Mouse (Mus musculus): ENCODE measurements around the gene Olfr1459.

DNA sequence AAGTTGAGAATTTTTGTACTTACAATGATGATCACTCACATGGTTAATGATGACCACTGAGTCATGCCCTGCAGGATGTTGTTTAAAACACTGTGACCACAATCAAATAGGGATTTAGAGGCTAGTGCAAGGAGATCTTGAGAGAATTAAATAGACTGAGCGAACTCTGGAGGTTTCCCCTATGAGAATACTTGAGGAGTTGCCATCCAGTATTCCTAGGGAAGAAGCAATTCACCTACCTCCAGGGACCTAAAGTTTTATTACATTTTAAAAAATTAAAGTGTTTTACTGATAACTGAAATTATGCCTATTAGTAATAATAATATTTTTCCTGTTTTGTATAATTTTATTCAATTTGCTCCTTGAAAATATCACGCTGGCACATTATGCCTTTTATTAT is 51.6 kb downstream of the Olfr1459 start, which contains the start of gene Olfr1457:
- TF ChIP-seq CTCF (IDR thresholded peaks at IDR 0.05; ENCODE audit: low read depth, low read length) (no peak), POLR2A (IDR thresholded peaks at IDR 0.05; ENCODE audit: borderline replicate concordance, low read depth, low read length) (no peak)

Data from bone marrow macrophage, adult 2 months (primary cell).